Mouse (Mus musculus) midbrain, embryonic 14.5 days (tissue): Measurements from ENCODE around the gene Dlec1. TPM values are rescaled to one million over a fixed set of nuclear protein-coding genes. Genes with fewer than 3 reads are reported as not detected.
A peak's percentile ranks its signal among the peaks of the same experiment; 100 is the strongest.

Source experiments
- ATAC-seq: fragments of 200-750 bp; cut with Nextera tagmentation; 2 replicates; pipeline ENCODE4 v1.8.0; 2017; ENCODE audit warnings: moderate number of reproducible peaks, moderate library complexity; ENCODE audit not compliant: low FRiP score, low TSS enrichment
- DNase-seq: peaks from one replicate; pipeline ENCODE4 v3.0.0-alpha.2; 2015
- H3K27ac ChIP-seq: fragments of 300-500 bp; sonication (generic); replicated peaks from 2 replicates; pipeline ENCODE4 v1.5.1; 2014; ENCODE audit warnings: mild to moderate bottlenecking, low read depth, low read length, moderate library complexity
- H3K27me3 ChIP-seq: fragments of 300-500 bp; sonication (generic); 2 replicates; pipeline ENCODE4 v1.6.1; 2014; ENCODE audit warnings: low read length, control low read depth, mixed read lengths; ENCODE audit not compliant: control insufficient read depth, insufficient read depth
- H3K36me3 ChIP-seq: fragments of 300-500 bp; sonication (generic); 2 replicates; pipeline ENCODE4 v1.6.1; 2014; ENCODE audit warnings: low read length, control low read depth; ENCODE audit not compliant: control insufficient read depth, insufficient read depth
- H3K4me1 ChIP-seq: fragments of 300-500 bp; sonication (generic); 2 replicates; pipeline ENCODE4 v1.6.1; 2014; ENCODE audit warnings: mild to moderate bottlenecking, antibody characterized with exemption, low read length, control low read depth; ENCODE audit not compliant: control insufficient read depth, insufficient read depth
- H3K4me2 ChIP-seq: fragments of 300-500 bp; sonication (generic); 2 replicates; pipeline ENCODE4 v1.6.1; 2014; ENCODE audit warnings: mild to moderate bottlenecking, low read length, moderate library complexity
- H3K4me3 ChIP-seq: fragments of 300-500 bp; sonication (generic); replicated peaks from 2 replicates; pipeline ENCODE4 v1.5.1; 2014; ENCODE audit warnings: low read depth, low read length
- H3K9ac ChIP-seq: fragments of 300-500 bp; sonication (generic); replicated peaks from 2 replicates; pipeline ENCODE4 v1.6.1; 2014; ENCODE audit warnings: mild to moderate bottlenecking, low read length, moderate library complexity
- H3K9me3 ChIP-seq: fragments of 300-500 bp; sonication (generic); 2 replicates; pipeline ENCODE4 v1.6.1; 2016; ENCODE audit warnings: low read length, control low read depth, mixed read lengths; ENCODE audit not compliant: control insufficient read depth
- WGBS: fragments of 180-500 bp; shearing (Covaris S2); extraction: QIAGEN DNeasy Blood & Tissue Kit; methylation state at CpG from one replicate; pipeline ENCODE4 v1.1.7; 2014; 5-methylcytosine and 5-hydroxymethylcytosine counted together
- polyA plus RNA-seq: library from polyadenylated mRNA; unstranded; fragments of >200 nt; fragmentation: Nextera tagmentation; extraction: Ambion mirVana; gene quantifications from 2 replicates; pipeline ENCODE4 v1.2.1, GENCODE M21; 2014

The Dlec1 gene
- polyA plus RNA-seq, 1 experiment from 2014 or later = 1.2 TPM

- DNase-seq (no peak), ATAC-seq (no peak)
- H3K4me3 ChIP-seq = no peak overlapping the region
- no peak overlapping the region for H3K4me2 ChIP-seq
- no peak overlapping the region for H3K27ac ChIP-seq
- H3K9me3 ChIP-seq = no peaks in the 10 kb centered on the region
- H3K36me3 ChIP-seq = peaks cover 6% of the 10 kb centered on the region
- H3K9ac ChIP-seq = no peak overlapping the region
- no peaks in the 10 kb centered on the region for H3K27me3 ChIP-seq
- H3K4me1 ChIP-seq = no peaks in the 10 kb centered on the region
- WGBS = 89% methylated on average over 11 of the region's 11 CpGs
These were observed 34.0 kb upstream of the Dlec1 start for GRCm38 (mm10) chr9:119068266-119068665.

- Histone ChIP-seq H3K4me2 (no peak overlapping the region), H3K9me3 (no peaks in the 10 kb centered on the region), H3K9ac (no peak overlapping the region), H3K4me3 (no peak overlapping the region), H3K27ac (no peak overlapping the region), H3K4me1 (no peaks in the 10 kb centered on the region), H3K27me3 (no peaks in the 10 kb centered on the region), H3K36me3 (peaks cover 19% of the 10 kb centered on the region)
- no peak for ATAC-seq
- no peak for DNase-seq
- WGBS = 89% methylated on average over 13 of the region's 13 CpGs
These were observed 32.0 kb upstream of the Dlec1 start for GRCm38 (mm10) chr9:119070173-119070825.

GRCm38 (mm10) chr9:119071786-119072185 is 30.5 kb upstream of the Dlec1 start:
- WGBS = 84% methylated on average over 9 of the region's 9 CpGs
- H3K9ac ChIP-seq = no peak overlapping the region
- no peak for ATAC-seq

GRCm38 (mm10) chr9:119073184-119073895 is 28.9 kb upstream of the Dlec1 start:
- 89% methylated on average over 15 of the region's 15 CpGs for WGBS
- Histone ChIP-seq H3K36me3 (peaks cover 22% of the 10 kb centered on the region), H3K9ac (no peak overlapping the region), H3K4me2 (no peak overlapping the region), H3K4me3 (no peak overlapping the region), H3K9me3 (no peaks in the 10 kb centered on the region), H3K4me1 (no peaks in the 10 kb centered on the region), H3K27ac (no peak overlapping the region), H3K27me3 (no peaks in the 10 kb centered on the region)
- no peak for DNase-seq
- ATAC-seq = no peak

More at GRCm38 (mm10) chr9:119071786-119072185, 30.5 kb upstream of the Dlec1 start:
- H3K27ac ChIP-seq = no peak overlapping the region
- no peaks in the 10 kb centered on the region for H3K27me3 ChIP-seq
- H3K4me1 ChIP-seq = no peaks in the 10 kb centered on the region
- H3K4me2 ChIP-seq = no peak overlapping the region
- peaks cover 22% of the 10 kb centered on the region for H3K36me3 ChIP-seq
- no peak for DNase-seq
- no peak overlapping the region for H3K4me3 ChIP-seq
- no peaks in the 10 kb centered on the region for H3K9me3 ChIP-seq

GRCm38 (mm10) chr9:119075685-119076084 is 26.6 kb upstream of the Dlec1 start:
- DNase-seq (no peak), ATAC-seq (no peak)
- Histone ChIP-seq H3K27me3 (no peaks in the 10 kb centered on the region), H3K9ac (no peak overlapping the region), H3K27ac (no peak overlapping the region), H3K9me3 (no peaks in the 10 kb centered on the region), H3K36me3 (peaks cover 22% of the 10 kb centered on the region), H3K4me3 (no peak overlapping the region), H3K4me2 (no peak overlapping the region), H3K4me1 (no peaks in the 10 kb centered on the region)
- WGBS = 79% methylated on average over 16 of the region's 16 CpGs

- H3K9ac ChIP-seq = no peak overlapping the region
- no peak for ATAC-seq
- H3K27ac ChIP-seq = no peak overlapping the region
- H3K9me3 ChIP-seq = no peaks in the 10 kb centered on the region
- H3K4me2 ChIP-seq = no peak overlapping the region
- DNase-seq = no peak
- no peak overlapping the region for H3K4me3 ChIP-seq
- 84% methylated on average over 5 of the region's 5 CpGs for whole genome bisulfite sequencing
- H3K27me3 ChIP-seq = no peaks in the 10 kb centered on the region
- H3K4me1 ChIP-seq = peaks cover 14% of the 10 kb centered on the region; the same call in 1 of the 2 replicates
- peaks cover 4% of the 10 kb centered on the region; the same call in 1 of the 2 replicates for H3K36me3 ChIP-seq
These were observed 22.1 kb upstream of the Dlec1 start for GRCm38 (mm10) chr9:119080040-119080675.

GRCm38 (mm10) chr9:119082039-119082438 is 20.2 kb upstream of the Dlec1 start:
- ATAC-seq = peak; percentile 85
- peak; percentile 75 for DNase-seq
- peak overlapping the region; percentile 79 for H3K27ac ChIP-seq
- H3K4me3 ChIP-seq = no peak overlapping the region
- no peaks in the 10 kb centered on the region for H3K27me3 ChIP-seq
- H3K9ac ChIP-seq = no peak overlapping the region
- 2% methylated on average over 8 of the region's 8 CpGs for WGBS
- no peaks in the 10 kb centered on the region for H3K9me3 ChIP-seq
- no peaks in the 10 kb centered on the region for H3K36me3 ChIP-seq
- H3K4me1 ChIP-seq = peaks cover 14% of the 10 kb centered on the region; the same call in 1 of the 2 replicates
- H3K4me2 ChIP-seq = no peak overlapping the region

- 71% methylated on average over 7 of the region's 7 CpGs for WGBS
- no peak overlapping the region for H3K4me2 ChIP-seq
- H3K4me3 ChIP-seq = no peak overlapping the region
- no peaks in the 10 kb centered on the region for H3K9me3 ChIP-seq
- no peak overlapping the region for H3K9ac ChIP-seq
- no peaks in the 10 kb centered on the region for H3K36me3 ChIP-seq
- peaks cover 15% of the 10 kb centered on the region for H3K4me1 ChIP-seq
- peak overlapping the region; percentile 79 for H3K27ac ChIP-seq
- DNase-seq (no peak), ATAC-seq (peak; percentile 18; the same call in 1 of the 2 replicates)
- no peaks in the 10 kb centered on the region for H3K27me3 ChIP-seq
These were observed 19.4 kb upstream of the Dlec1 start for GRCm38 (mm10) chr9:119082656-119083430.
